Mouse (Mus musculus): ENCODE data around the gene Plrg1. TPM values are rescaled to one million over a fixed set of nuclear protein-coding genes. Genes with fewer than 3 reads are reported as not detected.

Plrg1 gene
- polyA plus RNA-seq, 1 experiment from 2014 or later = 59.9 TPM

DNA sequence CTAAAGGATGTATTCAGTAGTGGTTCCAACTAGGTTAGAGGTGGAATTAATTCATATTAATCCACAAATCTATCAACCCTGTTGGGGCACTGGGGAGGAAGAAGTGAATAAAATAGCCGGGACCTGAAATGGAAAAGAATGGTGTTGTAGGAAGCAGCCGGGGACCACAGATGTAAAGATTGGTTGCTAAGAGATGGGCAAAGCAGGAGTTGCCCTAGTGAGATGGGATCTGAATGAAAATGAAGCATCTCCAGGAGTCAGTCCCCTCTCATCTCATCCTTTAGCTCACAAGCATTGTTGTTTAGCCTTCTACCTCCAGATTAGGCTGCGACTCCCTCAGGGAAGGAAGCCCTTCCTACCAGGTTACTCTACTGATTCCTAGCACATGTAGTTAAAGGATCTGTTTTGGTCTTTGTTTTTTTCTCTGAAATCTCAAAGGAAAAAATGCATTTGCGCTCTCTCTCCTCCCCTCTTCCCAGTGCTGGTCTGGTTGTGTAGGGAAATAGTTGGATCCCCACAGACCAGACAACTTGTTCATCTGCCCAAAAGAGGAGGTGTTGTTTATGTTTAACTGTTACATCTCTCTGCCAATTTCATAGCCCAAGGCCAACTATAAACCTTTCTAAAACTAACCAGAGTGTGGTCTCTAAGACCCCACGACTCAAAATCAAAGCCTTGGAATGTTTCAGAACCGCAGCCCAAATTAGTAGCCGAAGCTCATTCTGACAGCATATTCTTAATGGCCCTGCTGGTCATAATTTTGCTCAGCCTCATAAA, 56.4 kb downstream of the Plrg1 start:
- H3K36me3 ChIP-seq (ENCODE audit: control insufficient read depth, insufficient read depth, low read length) = no peaks in the 10 kb centered on the region
- no peaks in the 10 kb centered on the region for H3K9me3 ChIP-seq (ENCODE audit: control insufficient read depth, low read length)
- no peak for ATAC-seq (ENCODE audit: insufficient number of reproducible peaks, insufficient read depth, low FRiP score, low read depth)
- no peaks in the 10 kb centered on the region for H3K4me1 ChIP-seq (ENCODE audit: control insufficient read depth in 2 of 2, insufficient read depth in 2 of 2, low read length in 2 of 2)
- no peak overlapping the region for H3K4me3 ChIP-seq (ENCODE audit: control insufficient read depth in 1 of 2, insufficient read depth in 1 of 2, low read depth in 1 of 2, low read length in 2 of 2)
- no peak overlapping the region for H3K9ac ChIP-seq (ENCODE audit: low read length)
- H3K27me3 ChIP-seq (ENCODE audit: control insufficient read depth, insufficient read depth, low read length) = no peaks in the 10 kb centered on the region
- no peak overlapping the region for H3K4me2 ChIP-seq (ENCODE audit: low read length)
- H3K27ac ChIP-seq (replicated peaks in 1 of 2; ENCODE audit: control insufficient read depth in 1 of 2, insufficient read depth in 1 of 2, low read depth in 2 of 2, low read length in 2 of 2) = no peak overlapping the region
- 73% methylated on average over 7 of the region's 7 CpGs for WGBS

DNA sequence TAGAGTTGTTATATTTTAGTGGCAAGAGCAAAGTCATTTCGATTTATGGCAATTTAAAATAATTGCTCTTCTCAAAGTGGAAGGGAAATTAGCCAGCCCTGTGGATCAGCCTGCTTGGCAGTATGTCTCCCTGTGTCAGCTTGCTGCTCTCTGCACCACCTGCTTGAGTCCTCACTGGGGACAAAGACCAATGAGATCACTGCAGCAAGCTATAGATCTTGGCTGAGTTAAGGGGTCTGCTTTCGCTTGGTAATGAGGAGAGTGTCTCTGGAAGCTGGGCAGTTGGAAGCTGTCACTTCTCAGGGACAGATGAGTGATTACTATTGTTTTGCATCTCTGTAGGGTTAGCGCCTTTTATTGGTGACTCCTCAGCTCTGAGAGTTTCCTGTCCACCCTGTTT, 57.5 kb downstream of the Plrg1 start:
- no peaks in the 10 kb centered on the region for H3K4me1 ChIP-seq (ENCODE audit: control insufficient read depth in 2 of 2, insufficient read depth in 2 of 2, low read length in 2 of 2)
- H3K27ac ChIP-seq (replicated peaks in 1 of 2; ENCODE audit: control insufficient read depth in 1 of 2, insufficient read depth in 1 of 2, low read depth in 2 of 2, low read length in 2 of 2) = no peak overlapping the region
- no peaks in the 10 kb centered on the region for H3K9me3 ChIP-seq (ENCODE audit: control insufficient read depth, low read length)
- 33% methylated on average over 3 of the region's 3 CpGs for WGBS
- no peak for ATAC-seq (ENCODE audit: insufficient number of reproducible peaks, insufficient read depth, low FRiP score, low read depth)
- H3K9ac ChIP-seq (ENCODE audit: low read length) = no peak overlapping the region
- no peaks in the 10 kb centered on the region for H3K36me3 ChIP-seq (ENCODE audit: control insufficient read depth, insufficient read depth, low read length)
- H3K4me2 ChIP-seq (ENCODE audit: low read length) = no peak overlapping the region
- H3K4me3 ChIP-seq (ENCODE audit: control insufficient read depth in 1 of 2, insufficient read depth in 1 of 2, low read depth in 1 of 2, low read length in 2 of 2) = no peak overlapping the region
- H3K27me3 ChIP-seq (ENCODE audit: control insufficient read depth, insufficient read depth, low read length) = no peaks in the 10 kb centered on the region

DNA sequence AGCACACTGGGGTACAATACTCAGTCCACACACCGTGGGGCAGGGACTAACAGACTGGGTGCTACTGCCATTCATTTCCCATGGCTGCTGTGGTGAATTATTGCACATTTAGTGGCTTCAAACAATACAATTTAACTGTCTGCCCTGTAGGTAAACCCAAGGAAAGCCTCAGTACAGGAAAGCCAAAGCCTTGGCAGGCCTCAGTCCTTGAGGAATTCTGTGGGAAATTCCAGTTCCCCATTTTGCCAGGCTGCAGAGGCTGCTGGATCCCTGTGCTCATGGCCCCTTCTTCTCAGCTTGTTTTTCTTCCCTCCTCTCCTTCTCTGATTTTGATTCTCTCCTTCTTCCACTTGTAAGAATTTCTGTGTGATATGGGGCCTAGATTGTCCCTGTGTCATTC, 59.6 kb downstream of the Plrg1 start:
- Histone ChIP-seq H3K27ac (replicated peaks in 1 of 2; ENCODE audit: control insufficient read depth in 1 of 2, insufficient read depth in 1 of 2, low read depth in 2 of 2, low read length in 2 of 2) (no peak overlapping the region), H3K4me3 (ENCODE audit: control insufficient read depth in 1 of 2, insufficient read depth in 1 of 2, low read depth in 1 of 2, low read length in 2 of 2) (no peak overlapping the region), H3K27me3 (ENCODE audit: control insufficient read depth, insufficient read depth, low read length) (no peaks in the 10 kb centered on the region), H3K9ac (ENCODE audit: low read length) (no peak overlapping the region), H3K9me3 (ENCODE audit: control insufficient read depth, low read length) (no peaks in the 10 kb centered on the region), H3K4me1 (ENCODE audit: control insufficient read depth in 2 of 2, insufficient read depth in 2 of 2, low read length in 2 of 2) (no peaks in the 10 kb centered on the region), H3K36me3 (ENCODE audit: control insufficient read depth, insufficient read depth, low read length) (no peaks in the 10 kb centered on the region), H3K4me2 (ENCODE audit: low read length) (no peak overlapping the region)
- WGBS = 74% methylated on average over 1 of the region's 1 CpGs
- no peak for ATAC-seq (ENCODE audit: insufficient number of reproducible peaks, insufficient read depth, low FRiP score, low read depth)

- ATAC-seq (ENCODE audit: insufficient number of reproducible peaks, insufficient read depth, low FRiP score, low read depth) = no peak
Observed at GRCm38 (mm10) chr3:83117592-83117991, 62.3 kb downstream of the Plrg1 start.

More at GRCm38 (mm10) chr3:83117592-83117991, 62.3 kb downstream of the Plrg1 start:
- WGBS = 75% methylated on average over 10 of the region's 10 CpGs
- H3K9ac ChIP-seq (ENCODE audit: low read length) = no peak overlapping the region
- H3K4me3 ChIP-seq (ENCODE audit: control insufficient read depth in 1 of 2, insufficient read depth in 1 of 2, low read depth in 1 of 2, low read length in 2 of 2) = no peak overlapping the region
- no peaks in the 10 kb centered on the region for H3K36me3 ChIP-seq (ENCODE audit: control insufficient read depth, insufficient read depth, low read length)
- no peak overlapping the region for H3K27ac ChIP-seq (replicated peaks in 1 of 2; ENCODE audit: control insufficient read depth in 1 of 2, insufficient read depth in 1 of 2, low read depth in 2 of 2, low read length in 2 of 2)
- H3K27me3 ChIP-seq (ENCODE audit: control insufficient read depth, insufficient read depth, low read length) = no peaks in the 10 kb centered on the region
- H3K9me3 ChIP-seq (ENCODE audit: control insufficient read depth, low read length) = no peaks in the 10 kb centered on the region
- H3K4me1 ChIP-seq (ENCODE audit: control insufficient read depth in 2 of 2, insufficient read depth in 2 of 2, low read length in 2 of 2) = no peaks in the 10 kb centered on the region
- no peak overlapping the region for H3K4me2 ChIP-seq (ENCODE audit: low read length)

Other genes with a start within 250 kb of the Plrg1 start
- gene Rbm46, start 179.0 kb upstream of the Plrg1 start, polyA plus RNA-seq (2014; fragmentation: Nextera tagmentation; extraction: Ambion mirVana) = 1.7 and 2.0 TPM in 2 replicates
- 0.05 and 0.23 TPM in 2 replicates for gene Lrat, start 151.5 kb upstream of the Plrg1 start, polyA plus RNA-seq (2014; fragmentation: Nextera tagmentation; extraction: Ambion mirVana)
- gene Fgg, start 47.8 kb upstream of the Plrg1 start, polyA plus RNA-seq (2014; fragmentation: Nextera tagmentation; extraction: Ambion mirVana) = 0.12 TPM in 1 of 2 replicates, not detected in the other
- not detected in 2 replicates for gene Fga, start 29.4 kb upstream of the Plrg1 start, polyA plus RNA-seq (2014; fragmentation: Nextera tagmentation; extraction: Ambion mirVana)
- gene Fgb, start 5.7 kb upstream of the Plrg1 start, polyA plus RNA-seq (2014; fragmentation: Nextera tagmentation; extraction: Ambion mirVana) = 0.08 TPM in 2 replicates
- gene Dchs2, start 72.4 kb downstream of the Plrg1 start, polyA plus RNA-seq (2014; fragmentation: Nextera tagmentation; extraction: Ambion mirVana) = 0.27 and 0.31 TPM in 2 replicates